Mouse (Mus musculus): ENCODE results near the gene Rasgrf1. TPM values are rescaled to one million over a fixed set of nuclear protein-coding genes. Genes with fewer than 3 reads are reported as not detected.

Gene Rasgrf1
- total RNA-seq, 2 experiments from 2014 or later = not detected

DNA sequence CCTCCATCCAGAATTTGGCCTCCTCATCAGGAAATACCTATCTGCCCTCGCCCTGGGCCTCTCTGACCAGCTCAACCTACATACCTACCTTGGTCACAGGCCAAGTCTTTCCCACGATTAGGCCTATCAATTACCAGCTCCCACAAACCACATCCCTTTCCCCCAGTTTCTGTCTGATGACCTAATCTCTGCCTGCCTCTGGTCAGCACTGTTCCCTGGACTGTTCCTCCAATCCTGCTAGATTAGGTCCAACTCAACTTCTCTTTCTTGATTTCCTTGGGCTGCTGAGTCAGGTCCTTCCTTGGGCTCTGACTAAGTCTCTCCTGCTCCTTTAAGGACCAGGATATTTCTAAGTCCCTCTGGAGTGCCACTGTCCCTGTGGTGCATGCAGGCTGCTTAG is 157.6 kb downstream of the Rasgrf1 start:
- no peak overlapping the region for H3K27ac ChIP-seq
- no peak for DNase-seq
- TF ChIP-seq CTCF (IDR thresholded peaks at IDR 0.05) = no peak
- no peak overlapping the region for H3K4me3 ChIP-seq
- intact Hi-C loops (cut with DNase I) = no loop called here

DNA sequence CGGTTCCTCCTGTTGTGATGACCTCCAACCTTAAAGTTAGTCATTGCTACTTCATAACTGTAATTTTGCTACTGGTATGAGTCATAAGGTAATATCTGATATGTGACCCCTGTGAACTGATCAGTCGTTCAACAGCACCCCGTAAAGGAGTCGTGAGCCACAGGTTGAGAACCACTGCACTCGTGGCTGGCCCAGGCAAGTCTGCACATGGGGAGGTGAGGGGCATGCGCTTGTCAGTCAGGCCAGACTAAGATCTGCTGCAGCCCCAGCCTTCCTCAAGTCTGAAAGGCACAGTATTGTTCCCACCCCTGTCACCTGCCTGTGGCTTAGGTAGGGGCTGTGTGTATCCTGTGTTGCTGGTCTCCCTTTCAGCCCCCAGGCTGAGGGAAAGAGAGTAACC is 159.1 kb downstream of the Rasgrf1 start:
- no peak for DNase-seq
- TF ChIP-seq CTCF (IDR thresholded peaks at IDR 0.05) = no peak
- H3K4me3 ChIP-seq = no peak overlapping the region
- no peak overlapping the region for H3K27ac ChIP-seq
- intact Hi-C loops (cut with DNase I) = no loop called here

DNA sequence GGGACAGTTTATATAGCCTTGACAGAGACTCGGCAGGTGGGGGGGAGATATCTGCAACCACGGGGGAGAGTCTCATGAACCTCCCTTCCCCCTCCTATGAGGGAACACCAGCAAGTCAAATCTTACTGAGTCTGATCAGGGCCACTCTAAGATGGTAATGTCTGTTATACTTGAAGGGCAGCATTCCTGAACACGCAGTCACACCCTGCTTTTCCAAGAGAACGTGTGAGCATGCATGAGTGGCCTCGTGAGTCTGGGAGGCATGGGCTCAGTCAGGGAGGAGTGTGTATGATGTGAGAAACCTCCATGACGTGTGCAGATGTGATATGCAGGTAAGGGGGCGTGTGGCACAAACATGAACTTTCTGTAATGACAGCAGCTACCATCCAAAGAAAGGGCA is 159.8 kb downstream of the Rasgrf1 start:
- Histone ChIP-seq H3K27ac (no peak overlapping the region), H3K4me3 (no peak overlapping the region)
- TF ChIP-seq CTCF (IDR thresholded peaks at IDR 0.05) = no peak
- intact Hi-C loops (cut with DNase I) = no loop called here
- no peak for DNase-seq

DNA sequence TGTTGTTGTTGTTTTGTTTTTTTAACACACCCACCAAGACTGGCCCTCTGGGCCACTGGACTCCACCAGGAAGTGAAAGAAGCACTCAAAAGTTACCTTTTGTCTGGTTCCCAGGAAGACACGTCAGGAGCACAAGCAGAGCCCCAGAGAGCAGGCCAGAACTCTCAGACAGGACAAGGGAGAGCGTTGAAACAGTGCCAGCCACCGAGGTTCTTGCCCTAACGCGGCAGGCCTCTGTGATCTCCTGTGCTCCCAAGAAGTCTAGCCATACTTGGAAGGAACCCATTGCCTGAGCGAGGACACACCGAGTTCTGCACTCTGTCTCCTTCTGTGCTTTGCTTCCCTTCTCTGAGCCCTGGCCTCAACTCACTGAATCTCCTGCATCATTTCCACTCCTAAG is 160.5 kb downstream of the Rasgrf1 start:
- TF ChIP-seq CTCF (IDR thresholded peaks at IDR 0.05) = no peak
- no peak for DNase-seq
- intact Hi-C loops (cut with DNase I) = no loop called here
- Histone ChIP-seq H3K4me3 (no peak overlapping the region), H3K27ac (no peak overlapping the region)

DNA sequence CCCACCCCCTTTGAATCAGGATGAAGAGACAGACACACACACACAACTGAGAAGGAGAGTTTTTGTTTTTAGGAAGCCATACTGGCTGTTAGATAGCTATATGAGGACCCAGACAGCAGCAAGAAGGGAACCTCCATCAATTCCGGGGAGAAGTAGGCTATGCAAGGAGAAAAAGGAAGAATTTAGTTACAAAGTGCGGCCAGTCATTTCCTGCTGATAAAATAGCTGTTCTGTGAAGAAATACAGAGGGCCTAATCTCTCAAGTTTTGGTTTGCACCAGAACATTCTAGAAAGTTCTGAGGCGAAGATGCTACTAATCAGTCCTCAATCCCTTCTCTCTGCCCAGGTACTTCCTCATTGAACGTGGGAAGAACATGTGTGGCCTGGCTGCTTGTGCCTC is 165.6 kb downstream of the Rasgrf1 start:
- TF ChIP-seq CTCF (IDR thresholded peaks at IDR 0.05) = no peak
- intact Hi-C loops (cut with DNase I) = no loop called here
- no peak overlapping the region for H3K27ac ChIP-seq
- DNase-seq = no peak
- no peak overlapping the region for H3K4me3 ChIP-seq

DNA sequence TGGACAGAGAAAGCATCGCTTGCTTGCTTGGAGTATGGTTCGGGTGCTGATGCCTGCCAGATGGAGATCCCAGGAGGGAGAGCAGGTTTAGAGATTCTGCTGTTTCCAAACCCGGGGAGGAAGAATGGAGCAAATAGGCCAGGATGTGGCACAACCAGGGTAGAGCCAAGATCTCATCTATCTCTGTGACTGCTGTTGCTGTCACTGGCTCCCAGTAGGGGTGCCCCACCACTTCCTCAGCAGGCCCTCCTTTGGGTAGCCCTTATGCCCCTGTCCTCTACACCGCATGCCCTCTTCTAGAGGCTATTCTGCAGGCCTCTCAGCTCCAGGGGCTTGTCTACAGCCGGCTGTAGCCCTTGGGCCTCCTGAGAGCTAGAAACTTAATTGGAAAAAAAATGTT is 166.4 kb downstream of the Rasgrf1 start:
- intact Hi-C loops (cut with DNase I) = no loop called here
- no peak for TF ChIP-seq CTCF (IDR thresholded peaks at IDR 0.05)
- Histone ChIP-seq H3K4me3 (no peak overlapping the region), H3K27ac (no peak overlapping the region)
- DNase-seq = no peak

Other genes with a start within 250 kb of the Rasgrf1 start
- gene Tmed3, start 204.8 kb upstream of the Rasgrf1 start, total RNA-seq (2021) = 10 to 100 TPM; 12.9 to 17.5 TPM
- gene Ankrd34c, start 171.4 kb upstream of the Rasgrf1 start, total RNA-seq (2021) = not detected
- 10 to 100 TPM in 1 of 2 experiments, 1 to 10 TPM in 1; 9.9 to 13.5 TPM for gene Ctsh, start 144.2 kb downstream of the Rasgrf1 start, total RNA-seq (2021)
- 100 to 1,000 TPM; 189 to 208 TPM for gene Morf4l1, start 204.9 kb downstream of the Rasgrf1 start, total RNA-seq (2021)